Mouse (Mus musculus) liver, adult (tissue): ENCODE measurements around the gene Ush1g.

ENCODE experiments used
- GATA4 ChIP-seq: IDR thresholded peaks from 2 replicates; pipeline ENCODE4 v1.6.1; 2014; ENCODE audit warnings: mild to moderate bottlenecking, low read length; ENCODE audit not compliant: insufficient replicate concordance

Gene Ush1g

GRCm38 (mm10) chr11:115271052-115271451 is 50.8 kb downstream of the Ush1g start:
- no peak for TF ChIP-seq GATA4

GRCm38 (mm10) chr11:115270148-115270861 is 51.5 kb downstream of the Ush1g start:
- TF ChIP-seq GATA4 = no peak

- no peak for TF ChIP-seq GATA4
Observed at GRCm38 (mm10) chr11:115269330-115270066, 52.3 kb downstream of the Ush1g start.

- no peak for TF ChIP-seq GATA4
Observed at GRCm38 (mm10) chr11:115267958-115268357, 53.9 kb downstream of the Ush1g start.

- TF ChIP-seq GATA4 = no peak
Observed at GRCm38 (mm10) chr11:115267061-115267883, 54.6 kb downstream of the Ush1g start, which contains the start of gene Grin2c. TSS of gene Grin2c (minus strand) at chr11:115267243.

- TF ChIP-seq GATA4 = no peak
Observed at GRCm38 (mm10) chr11:115266400-115266778, 55.5 kb downstream of the Ush1g start.

GRCm38 (mm10) chr11:115265771-115266399 is 56.0 kb downstream of the Ush1g start:
- TF ChIP-seq GATA4 = no peak
